Mouse (Mus musculus) lung, postnatal 0 days (tissue): ENCODE results near the gene Atg4a-ps. TPM values are rescaled to one million over a fixed set of nuclear protein-coding genes. Genes with fewer than 3 reads are reported as not detected.

Source experiments
- ATAC-seq: fragments of 200-750 bp; cut with Nextera tagmentation; 2 replicates; pipeline ENCODE4 v1.8.0; 2017; ENCODE audit warnings: moderate library complexity
- DNase-seq: peaks from one replicate; pipeline ENCODE4 v3.0.0-alpha.2; 2016; ENCODE audit warnings: low spot score
- H3K27ac ChIP-seq: fragments of 300-500 bp; sonication (generic); 2 replicates; pipeline ENCODE4 v1.5.1; 2014; ENCODE audit warnings: antibody characterized with exemption, mild to moderate bottlenecking, low read length, mixed read lengths
- H3K27me3 ChIP-seq: fragments of 300-500 bp; sonication (generic); replicated peaks from 2 replicates; pipeline ENCODE4 v1.6.1; 2014; ENCODE audit warnings: low read length, mixed read lengths; ENCODE audit not compliant: insufficient read depth
- H3K36me3 ChIP-seq: fragments of 300-500 bp; sonication (generic); 2 replicates; pipeline ENCODE4 v1.6.1; 2014; ENCODE audit warnings: low read length, mixed read lengths; ENCODE audit not compliant: insufficient read depth
- H3K4me1 ChIP-seq: fragments of 300-500 bp; sonication (generic); 2 replicates; pipeline ENCODE4 v1.6.1; 2014; ENCODE audit warnings: antibody characterized with exemption, low read depth, low read length, mixed read lengths; ENCODE audit not compliant: insufficient read depth
- H3K4me2 ChIP-seq: fragments of 300-500 bp; sonication (generic); replicated peaks from 2 replicates; pipeline ENCODE4 v1.6.1; 2014; ENCODE audit warnings: low read depth, mild to moderate bottlenecking, low read length, moderate library complexity, mixed read lengths
- H3K4me3 ChIP-seq: fragments of 300-500 bp; sonication (generic); 2 replicates; pipeline ENCODE4 v1.5.1; 2014; ENCODE audit warnings: low read depth, low read length
- H3K9ac ChIP-seq: fragments of 300-500 bp; sonication (generic); replicated peaks from 2 replicates; pipeline ENCODE4 v1.6.1; 2014; ENCODE audit warnings: low read depth, mild to moderate bottlenecking
- H3K9me3 ChIP-seq: fragments of 300-500 bp; sonication (generic); 2 replicates; pipeline ENCODE4 v1.6.1; 2016; ENCODE audit warnings: low read length, mixed read lengths
- CTCF ChIP-seq: IDR thresholded peaks from 2 replicates; pipeline ENCODE4 v1.5.1; 2016; ENCODE audit warnings: antibody characterized with exemption, mild to moderate bottlenecking
- EP300 ChIP-seq: IDR thresholded peaks from 2 replicates; pipeline ENCODE4 v1.6.1; 2016; ENCODE audit warnings: antibody characterized with exemption, mild to moderate bottlenecking, control low read depth
- WGBS: fragments of 180-500 bp; shearing (Covaris S2); extraction: QIAGEN DNeasy Blood & Tissue Kit; methylation state at CpG from one replicate; pipeline ENCODE4 v1.1.7; 2014; 5-methylcytosine and 5-hydroxymethylcytosine counted together
- polyA plus RNA-seq: library from polyadenylated mRNA; unstranded; fragments of >200 nt; fragmentation: Nextera tagmentation; extraction: Ambion mirVana; gene quantifications from 2 replicates; pipeline ENCODE4 v1.2.1, GENCODE M21; 2015

Atg4a-ps gene
- polyA plus RNA-seq, 1 experiment from 2014 or later = 0.35 TPM

DNA sequence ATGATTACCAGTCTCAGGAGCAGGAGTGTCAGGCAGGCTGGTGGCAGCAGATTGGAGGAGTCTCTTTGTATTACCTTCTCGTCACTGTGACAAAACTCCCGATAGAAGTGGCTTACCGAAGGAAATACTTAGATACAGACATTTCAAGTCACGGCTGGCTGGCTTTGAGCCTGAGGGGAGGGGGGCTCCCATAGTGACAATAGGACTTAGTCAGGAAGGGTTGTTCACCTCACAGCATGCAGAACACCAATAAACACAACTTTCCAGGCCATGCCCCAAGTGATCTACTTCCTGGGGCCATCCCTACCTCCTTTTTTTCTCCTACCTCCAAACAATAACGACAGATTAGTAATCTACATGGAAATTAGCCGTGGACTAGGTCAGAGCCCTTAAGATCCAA is 32.9 kb upstream of the Atg4a-ps start:
- H3K36me3 ChIP-seq = no peaks in the 10 kb centered on the region
- no peak overlapping the region for H3K4me3 ChIP-seq
- DNase-seq (no peak), ATAC-seq (no peak)
- WGBS = 47% methylated on average over 6 of the region's 6 CpGs
- no peak overlapping the region for H3K9ac ChIP-seq
- no peak overlapping the region for H3K27ac ChIP-seq
- no peak overlapping the region for H3K4me2 ChIP-seq
- H3K27me3 ChIP-seq = no peaks in the 10 kb centered on the region
- H3K9me3 ChIP-seq = no peaks in the 10 kb centered on the region
- no peaks in the 10 kb centered on the region for H3K4me1 ChIP-seq
- TF ChIP-seq CTCF (no peak), EP300 (no peak)

DNA sequence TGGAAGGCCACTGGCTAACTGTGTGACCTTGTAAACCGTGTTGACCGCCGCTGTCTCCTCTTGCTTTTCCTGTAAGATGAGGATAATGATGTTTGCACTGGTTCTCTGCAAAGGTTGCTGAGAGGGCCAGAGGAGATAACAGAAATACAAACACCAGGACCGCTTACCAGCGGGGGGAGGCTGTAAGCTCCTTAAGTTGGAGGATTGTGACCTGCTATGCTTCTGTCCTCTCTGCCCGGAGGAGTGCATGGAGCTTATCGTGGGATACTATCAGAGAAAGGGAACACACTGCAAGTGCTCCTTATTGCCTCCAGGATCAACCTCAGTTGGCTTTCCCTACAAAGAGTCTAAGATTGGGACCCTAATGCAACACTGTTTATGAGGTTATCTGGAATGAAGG is 26.8 kb upstream of the Atg4a-ps start:
- Histone ChIP-seq H3K4me2 (no peak overlapping the region), H3K9ac (no peak overlapping the region), H3K4me3 (no peak overlapping the region), H3K27me3 (no peaks in the 10 kb centered on the region), H3K27ac (no peak overlapping the region), H3K4me1 (no peaks in the 10 kb centered on the region), H3K36me3 (no peaks in the 10 kb centered on the region), H3K9me3 (no peaks in the 10 kb centered on the region)
- 18% methylated on average over 7 of the region's 7 CpGs for WGBS
- TF ChIP-seq EP300 (no peak), CTCF (no peak)
- no peak for ATAC-seq
- DNase-seq = no peak

DNA sequence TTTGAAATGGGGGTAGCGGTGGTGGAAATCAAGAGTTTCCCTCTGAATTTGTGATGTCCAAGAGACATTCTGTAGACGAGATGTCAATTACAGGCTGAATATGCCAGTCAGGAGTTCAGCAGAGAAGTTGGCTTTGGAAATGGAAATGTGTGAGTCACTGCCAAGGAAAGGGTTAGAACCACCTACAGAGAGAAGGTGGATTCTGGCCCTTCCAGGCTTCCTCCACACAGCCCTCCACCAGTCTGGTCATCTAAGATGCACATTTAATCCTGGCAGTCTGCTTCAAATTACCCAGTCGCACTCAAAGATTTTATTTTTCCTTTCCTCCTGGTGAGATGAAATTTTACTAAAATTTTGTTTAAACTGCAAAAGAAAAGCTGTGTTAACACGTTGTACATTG is 26.2 kb upstream of the Atg4a-ps start:
- ATAC-seq = no peak
- no peaks in the 10 kb centered on the region for H3K4me1 ChIP-seq

GRCm38 (mm10) chr3:103663385-103663784 is 17.5 kb upstream of the Atg4a-ps start:
- Histone ChIP-seq H3K27ac (no peak overlapping the region), H3K4me2 (no peak overlapping the region), H3K27me3 (no peaks in the 10 kb centered on the region), H3K4me3 (no peak overlapping the region), H3K36me3 (no peaks in the 10 kb centered on the region), H3K4me1 (no peaks in the 10 kb centered on the region), H3K9ac (no peak overlapping the region), H3K9me3 (no peaks in the 10 kb centered on the region)
- DNase-seq = no peak
- TF ChIP-seq CTCF (no peak), EP300 (no peak)
- 91% methylated on average over 3 of the region's 3 CpGs for WGBS
- ATAC-seq = no peak

More for the DNA sequence above, 26.2 kb upstream of the Atg4a-ps start:
- Histone ChIP-seq H3K36me3 (no peaks in the 10 kb centered on the region), H3K27me3 (no peaks in the 10 kb centered on the region), H3K9ac (no peak overlapping the region), H3K4me2 (no peak overlapping the region), H3K27ac (no peak overlapping the region), H3K9me3 (no peaks in the 10 kb centered on the region), H3K4me3 (no peak overlapping the region)
- DNase-seq = no peak
- WGBS = 71% methylated on average over 4 of the region's 4 CpGs
- TF ChIP-seq EP300 = no peak

- 81% methylated on average over 8 of the region's 8 CpGs for WGBS
Observed at GRCm38 (mm10) chr3:103661714-103662113, 15.8 kb upstream of the Atg4a-ps start.

GRCm38 (mm10) chr3:103660012-103660411 is 14.1 kb upstream of the Atg4a-ps start:
- H3K9ac ChIP-seq = no peak overlapping the region
- TF ChIP-seq EP300 = no peak
- no peak for TF ChIP-seq CTCF
- H3K27ac ChIP-seq = no peak overlapping the region
- H3K36me3 ChIP-seq = no peaks in the 10 kb centered on the region
- H3K4me1 ChIP-seq = no peaks in the 10 kb centered on the region
- DNase-seq (peak; percentile 32), ATAC-seq (no peak)
- 25% methylated on average over 2 of the region's 2 CpGs for WGBS
- no peaks in the 10 kb centered on the region for H3K9me3 ChIP-seq
- no peaks in the 10 kb centered on the region for H3K27me3 ChIP-seq
- no peak overlapping the region for H3K4me2 ChIP-seq
- no peak overlapping the region for H3K4me3 ChIP-seq

More at GRCm38 (mm10) chr3:103661714-103662113, 15.8 kb upstream of the Atg4a-ps start:
- DNase-seq = no peak
- H3K9me3 ChIP-seq = no peaks in the 10 kb centered on the region
- no peaks in the 10 kb centered on the region for H3K27me3 ChIP-seq
- H3K4me2 ChIP-seq = no peak overlapping the region
- no peak for ATAC-seq
- H3K4me1 ChIP-seq = no peaks in the 10 kb centered on the region
- no peaks in the 10 kb centered on the region for H3K36me3 ChIP-seq
- TF ChIP-seq EP300 (no peak), CTCF (no peak)
- H3K9ac ChIP-seq = no peak overlapping the region
- no peak overlapping the region for H3K4me3 ChIP-seq
- no peak overlapping the region for H3K27ac ChIP-seq

DNA sequence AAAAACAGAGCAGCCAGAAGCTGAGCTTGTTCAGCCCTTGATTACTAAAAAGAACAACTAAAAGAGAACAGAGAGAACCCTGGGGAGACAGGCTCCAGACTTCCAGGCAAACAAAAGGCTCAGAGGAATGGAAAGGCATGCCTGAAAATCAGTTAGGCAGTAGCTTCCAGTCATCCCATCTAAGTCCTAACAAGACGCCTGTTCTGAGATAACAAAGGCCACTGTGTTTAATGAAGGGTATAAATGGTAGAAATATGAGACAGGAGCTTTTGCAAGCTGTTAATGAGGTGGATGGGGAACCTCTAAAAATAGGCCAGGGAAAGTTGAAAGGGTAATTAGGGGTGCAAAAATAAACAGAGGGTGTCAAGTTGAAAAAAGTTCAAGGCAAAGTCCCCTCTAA is 4.5 kb upstream of the Atg4a-ps start:
- Histone ChIP-seq H3K27me3 (no peaks in the 10 kb centered on the region), H3K27ac (no peak overlapping the region), H3K9me3 (no peaks in the 10 kb centered on the region), H3K4me1 (no peaks in the 10 kb centered on the region), H3K4me2 (no peak overlapping the region), H3K4me3 (no peak overlapping the region), H3K36me3 (no peaks in the 10 kb centered on the region), H3K9ac (no peak overlapping the region)
- ATAC-seq = no peak
- no peak for DNase-seq
- TF ChIP-seq EP300 (no peak), CTCF (no peak)
- WGBS = 61% methylated on average over 1 of the region's 1 CpGs
